8 mouse cellular contexts compared by ENCODE assay signal in genomic region chr1:175936282-175936737, GRCm38 (mm10). TPM values are rescaled to one million over a fixed set of nuclear protein-coding genes. Genes with fewer than 3 reads are reported as not detected.
DNase-seq lines count a peak whose midpoint lies in the region; ATAC-seq and TF ChIP-seq lines count a peak whose summit lies in the region.

No protein-coding gene starts in this region.

- peak overlapping the region; percentile 45 for H3K4me2 ChIP-seq in intestine, embryonic 14.5 days (ENCODE audit: low read length)

- no peak for TF ChIP-seq POLR2A in cortical plate, adult 2 months (IDR thresholded peaks at IDR 0.05; ENCODE audit: extremely low read depth, insufficient read depth, low read length)

- H3K4me3 ChIP-seq in cortical plate, adult 2 months (ENCODE audit: insufficient read depth, low read length): no peak overlapping the region
- H3K4me3 ChIP-seq in intestine, embryonic 14.5 days (ENCODE audit: low read depth, low read length): 0 out of 2 replicates have a peak overlapping the region, but pooled peaks have one; percentile 2
- H3K4me3 ChIP-seq in megakaryocyte, embryonic 14.5 days (replicated peaks): peak overlapping the region; percentile 87

- no peaks in the 10 kb centered on the region for H3K4me1 ChIP-seq in cortical plate, adult 2 months (ENCODE audit: control insufficient read depth, insufficient read depth, low read length)
- H3K4me1 ChIP-seq in intestine, embryonic 14.5 days (replicated peaks; ENCODE audit: control insufficient read depth, insufficient read depth, low read length): no peaks in the 10 kb centered on the region
- H3K4me1 ChIP-seq in megakaryocyte, embryonic 14.5 days: peaks cover 6% of the 10 kb centered on the region

- H3K9ac ChIP-seq in intestine, embryonic 14.5 days (ENCODE audit: low read length): no peak overlapping the region

- 10% methylated on average over 11 of the region's 11 CpGs for WGBS in intestine, embryonic 14.5 days

- peak; percentile 46 for DNase-seq in urinary bladder, postnatal 25 days (ENCODE audit: low spot score)
- no peak for DNase-seq in urinary bladder, adult 2 months (ENCODE audit: low spot score)
- DNase-seq in gastrocnemius, postnatal 14 days: peak; percentile 48
- DNase-seq in intestine, embryonic 14.5 days (ENCODE audit: low spot score): peak; percentile 72
- peak; percentile 39 to 46 for DNase-seq in left cerebral cortex, adult 8-10 months (ENCODE audit: low spot score in 2 of 2)
- DNase-seq in right cerebral cortex, postnatal 14 days: peak; percentile 70

- ATAC-seq in intestine, embryonic 14.5 days (replicated peaks; ENCODE audit: low FRiP score, low TSS enrichment, low read depth): peak; percentile 88

- peak; percentile 84 for TF ChIP-seq CTCF in cortical plate, adult 2 months (IDR thresholded peaks at IDR 0.05; ENCODE audit: extremely low read depth, insufficient read depth, low read length)

- H3K9me3 ChIP-seq in intestine, embryonic 14.5 days (ENCODE audit: control insufficient read depth, low read length): no peaks in the 10 kb centered on the region
- no peaks in the 10 kb centered on the region for H3K9me3 ChIP-seq in megakaryocyte, embryonic 14.5 days

- intact Hi-C loops in gastrocnemius, postnatal 14 days (cut with DNase I; ENCODE audit: low total_unique reads): loop anchor here (5.0 kb wide), 1 partner anchor 766 kb away; no protein-coding TSS in a partner anchor

- H3K36me3 ChIP-seq in intestine, embryonic 14.5 days (ENCODE audit: control insufficient read depth, insufficient read depth, low read length): no peaks in the 10 kb centered on the region
- H3K36me3 ChIP-seq in megakaryocyte, embryonic 14.5 days (replicated peaks; ENCODE audit: low read length): no peaks in the 10 kb centered on the region

- H3K27ac ChIP-seq in cortical plate, adult 2 months (ENCODE audit: insufficient read depth, low read length): no peak overlapping the region
- H3K27ac ChIP-seq in intestine, embryonic 14.5 days (ENCODE audit: low read depth): no peak overlapping the region

- no peaks in the 10 kb centered on the region for H3K27me3 ChIP-seq in intestine, embryonic 14.5 days (replicated peaks; ENCODE audit: control insufficient read depth, insufficient read depth, low read length)
- no peaks in the 10 kb centered on the region for H3K27me3 ChIP-seq in megakaryocyte, embryonic 14.5 days (replicated peaks)

RNA-seq across cellular contexts. Expression of gene Gm38100, which starts 16.2 kb away (rescaled TPM):
- polyA plus RNA-seq in urinary bladder, adult 2 months (2012; rRNA removed): not detected in 2 replicates
- 0.08 TPM in 1 of 2 replicates, not detected in the other for polyA plus RNA-seq in cortical plate, adult 2 months (2012; rRNA removed)
- total RNA-seq in gastrocnemius, postnatal 14 days (2021): not detected
- polyA plus RNA-seq in intestine, embryonic 14.5 days (2014; fragmentation: Nextera tagmentation; extraction: Ambion mirVana): 0.14 TPM in 1 of 2 replicates, not detected in the other
- not detected for total RNA-seq in left cerebral cortex, adult 8-10 months (2022)
- 0.11 TPM in 1 of 2 replicates, not detected in the other for polyA plus RNA-seq in megakaryocyte, embryonic 14.5 days (2012; ENCODE audit: insufficient read depth, low replicate concordance)

RNA-seq across cellular contexts. Expression of gene Rbm8a2, which starts 42.6 kb away (rescaled TPM):
- 0.17 and 0.27 TPM in 2 replicates for polyA plus RNA-seq in urinary bladder, adult 2 months (2012; rRNA removed)
- 0.09 and 0.19 TPM in 2 replicates for polyA plus RNA-seq in cortical plate, adult 2 months (2012; rRNA removed)
- not detected for total RNA-seq in gastrocnemius, postnatal 14 days (2021)
- polyA plus RNA-seq in intestine, embryonic 14.5 days (2014; fragmentation: Nextera tagmentation; extraction: Ambion mirVana): 0.85 and 0.89 TPM in 2 replicates
- total RNA-seq in left cerebral cortex, adult 8-10 months (2022): under 1 TPM in 2 of 4 experiments, not detected in 2; 0.41 to 0.58 TPM
- polyA plus RNA-seq in megakaryocyte, embryonic 14.5 days (2012; ENCODE audit: insufficient read depth, low replicate concordance): not detected in 2 replicates

RNA-seq across cellular contexts. Expression of gene Exo1, which starts 55.9 kb away (rescaled TPM):
- 0.17 and 0.21 TPM in 2 replicates for polyA plus RNA-seq in urinary bladder, adult 2 months (2012; rRNA removed)
- polyA plus RNA-seq in cortical plate, adult 2 months (2012; rRNA removed): 0.28 and 0.61 TPM in 2 replicates
- total RNA-seq in gastrocnemius, postnatal 14 days (2021): 1 to 10 TPM; 1.3 to 2.4 TPM
- 79.7 and 84.9 TPM in 2 replicates for polyA plus RNA-seq in intestine, embryonic 14.5 days (2014; fragmentation: Nextera tagmentation; extraction: Ambion mirVana)
- total RNA-seq in left cerebral cortex, adult 8-10 months (2022): 1 to 10 TPM in 3 of 4 experiments, under 1 TPM in 1; 0.89 to 4.6 (median 1.2) TPM
- polyA plus RNA-seq in megakaryocyte, embryonic 14.5 days (2012; ENCODE audit: insufficient read depth, low replicate concordance): 0.58 TPM in 1 of 2 replicates, not detected in the other

Comparison
In these comparisons a context has a peak if more than half of its experiments do, and no peak if none do; other contexts are left out.
1. RNA of gene Exo1, which starts 55.9 kb away (polyA plus RNA-seq): 79.7 to 84.9 TPM in intestine, embryonic 14.5 days; 0.28 to 0.61 TPM in cortical plate, adult 2 months, 0.58 TPM in megakaryocyte, embryonic 14.5 days and 0.17 to 0.21 TPM in urinary bladder, adult 2 months; every median in the first group is over 10 times any median in the second.